Mouse (Mus musculus) neural tube, embryonic 11.5 days (tissue): ENCODE data around the gene Pde10a. TPM values are rescaled to one million over a fixed set of nuclear protein-coding genes. Genes with fewer than 3 reads are reported as not detected.

Source experiments
- ATAC-seq: fragments of 200-750 bp; cut with Nextera tagmentation; 2 replicates; pipeline ENCODE4 v1.8.0; 2017; ENCODE audit warnings: moderate number of reproducible peaks, mild to moderate bottlenecking, moderate TSS enrichment, moderate library complexity; ENCODE audit not compliant: insufficient read depth, low FRiP score, low TSS enrichment
- DNase-seq: peaks from one replicate; pipeline ENCODE4 v3.0.0-alpha.2; 2015; ENCODE audit warnings: low spot score
- H3K27ac ChIP-seq: fragments of 300-500 bp; sonication (generic); 2 replicates; pipeline ENCODE4 v1.5.1; 2014; ENCODE audit warnings: low read depth, mild to moderate bottlenecking, low read length
- H3K27me3 ChIP-seq: fragments of 300-500 bp; sonication (generic); 2 replicates; pipeline ENCODE4 v1.6.1; 2014; ENCODE audit warnings: mild to moderate bottlenecking, low read length, mixed read lengths; ENCODE audit not compliant: control insufficient read depth, insufficient read depth
- H3K36me3 ChIP-seq: fragments of 300-500 bp; sonication (generic); 2 replicates; pipeline ENCODE4 v1.6.1; 2014; ENCODE audit warnings: mild to moderate bottlenecking, low read length, moderate library complexity, mixed read lengths; ENCODE audit not compliant: control insufficient read depth, insufficient read depth
- H3K4me1 ChIP-seq: fragments of 300-500 bp; sonication (generic); 2 replicates; pipeline ENCODE4 v1.6.1; 2014; ENCODE audit warnings: low read length, mixed read lengths; ENCODE audit not compliant: control insufficient read depth, insufficient read depth
- H3K4me2 ChIP-seq: fragments of 300-500 bp; sonication (generic); 2 replicates; pipeline ENCODE4 v1.6.1; 2014; ENCODE audit warnings: low read depth, mild to moderate bottlenecking, moderate library complexity
- H3K4me3 ChIP-seq: fragments of 300-500 bp; sonication (generic); 2 replicates; pipeline ENCODE4 v1.5.1; 2014; ENCODE audit warnings: low read depth, low read length
- H3K9ac ChIP-seq: fragments of 300-500 bp; sonication (generic); 2 replicates; pipeline ENCODE4 v1.6.1; 2014; ENCODE audit warnings: mild to moderate bottlenecking, low read length
- H3K9me3 ChIP-seq: fragments of 300-500 bp; sonication (generic); 2 replicates; pipeline ENCODE4 v1.6.1; 2016; ENCODE audit warnings: low read length; ENCODE audit not compliant: control insufficient read depth
- WGBS: fragments of 180-500 bp; shearing (Covaris S2); extraction: QIAGEN DNeasy Blood & Tissue Kit; methylation state at CpG from one replicate; pipeline ENCODE4 v1.1.7; 2014; 5-methylcytosine and 5-hydroxymethylcytosine counted together
- polyA plus RNA-seq: library from polyadenylated mRNA; unstranded; fragments of >200 nt; fragmentation: Nextera tagmentation; extraction: Ambion mirVana; gene quantifications from 2 replicates; pipeline ENCODE4 v1.2.1, GENCODE M21; 2014

The Pde10a gene
- polyA plus RNA-seq, 1 experiment from 2014 or later, result 5.9 TPM

DNA sequence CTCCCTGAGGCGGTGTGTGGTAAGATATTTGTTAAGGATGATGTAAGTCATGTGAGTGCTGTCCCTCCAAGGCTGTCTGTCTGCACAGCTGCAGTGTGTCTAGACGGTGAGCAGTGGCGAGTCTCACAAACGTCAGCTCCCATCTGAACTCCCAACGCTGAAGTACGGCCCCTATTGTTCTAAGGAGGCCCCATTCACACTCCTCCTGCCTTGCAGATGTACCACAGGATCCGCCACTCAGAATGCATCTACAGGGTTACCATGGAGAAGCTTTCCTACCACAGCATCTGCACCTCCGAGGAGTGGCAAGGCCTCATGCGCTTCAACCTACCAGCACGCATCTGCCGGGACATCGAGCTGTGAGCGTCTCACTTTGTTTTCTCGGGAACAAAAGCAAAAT is 436.5 kb downstream of the Pde10a start:
- H3K36me3 ChIP-seq, result no peaks in the 10 kb centered on the region
- H3K4me3 ChIP-seq, result no peak overlapping the region
- H3K9ac ChIP-seq, result no peak overlapping the region
- DNase-seq, result peak; percentile 28
- ATAC-seq, result no peak; the same call in 1 of the 2 replicates
- 0 out of 2 replicates have a peak, but pooled peaks cover 5% of the 10 kb centered on the region for H3K4me1 ChIP-seq
- no peak overlapping the region for H3K4me2 ChIP-seq
- H3K9me3 ChIP-seq, result no peaks in the 10 kb centered on the region
- H3K27me3 ChIP-seq, result no peaks in the 10 kb centered on the region
- 42% methylated on average over 14 of the region's 14 CpGs for WGBS
- H3K27ac ChIP-seq, result no peak overlapping the region

DNA sequence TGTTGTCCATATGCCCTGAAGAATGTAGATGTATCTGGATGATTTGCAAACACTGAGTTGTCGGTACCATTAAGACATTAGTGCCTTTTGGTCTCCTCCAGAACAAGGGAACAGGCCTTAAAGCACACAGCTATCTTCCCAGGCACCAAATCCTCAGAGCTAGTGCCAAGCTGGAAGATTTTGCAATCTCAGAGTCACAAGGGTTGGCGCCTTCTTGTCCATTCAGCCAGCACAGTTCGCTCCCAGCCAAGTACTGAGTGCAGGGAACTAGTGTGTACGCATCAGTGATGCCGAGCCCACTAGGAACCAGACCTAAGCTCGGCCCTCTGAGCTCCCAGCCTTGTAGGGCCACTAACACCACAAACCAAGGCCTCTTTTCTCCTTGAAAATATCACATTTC is 440.0 kb downstream of the Pde10a start:
- ATAC-seq (no peak), DNase-seq (no peak)
- H3K9me3 ChIP-seq, result no peaks in the 10 kb centered on the region
- 90% methylated on average over 6 of the region's 6 CpGs for WGBS
- no peak overlapping the region for H3K9ac ChIP-seq
- no peak overlapping the region for H3K4me3 ChIP-seq
- no peak overlapping the region for H3K27ac ChIP-seq
- no peaks in the 10 kb centered on the region for H3K27me3 ChIP-seq
- H3K36me3 ChIP-seq, result no peaks in the 10 kb centered on the region; the same call in 1 of the 2 replicates
- no peak overlapping the region for H3K4me2 ChIP-seq
- 0 out of 2 replicates have a peak, but pooled peaks cover 5% of the 10 kb centered on the region for H3K4me1 ChIP-seq

DNA sequence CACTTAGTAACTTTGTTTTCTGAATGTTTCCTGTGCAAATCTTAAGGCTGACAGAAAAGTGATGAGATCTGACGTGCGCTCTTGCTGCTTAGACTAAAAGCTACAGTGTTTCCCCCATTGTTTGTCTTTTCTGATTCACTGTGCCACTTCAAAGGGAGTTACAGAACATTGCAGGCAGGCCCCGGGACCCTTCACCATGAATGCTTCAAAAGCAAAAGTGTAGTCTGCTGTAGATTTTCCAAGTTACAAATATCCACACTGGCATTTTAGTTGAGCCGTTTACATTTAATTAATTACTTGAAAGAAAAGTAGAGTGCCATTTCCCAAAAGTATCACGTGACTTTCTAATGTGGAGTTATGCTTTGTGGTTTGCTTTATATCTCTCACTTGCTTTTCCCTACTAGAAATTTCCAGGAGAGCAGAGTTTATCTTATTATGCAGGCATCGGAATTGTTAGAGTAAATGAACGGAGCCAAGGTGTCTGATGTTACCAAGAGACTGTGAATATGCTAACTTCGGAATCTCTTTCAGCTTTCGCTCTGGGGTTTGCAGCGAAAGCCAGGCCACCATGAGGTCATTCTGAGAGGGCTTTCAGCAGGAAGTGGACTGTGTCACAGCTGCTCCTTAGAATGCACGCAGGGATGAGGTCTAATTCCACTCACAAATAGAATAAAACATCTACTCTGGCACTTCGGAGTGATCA is 447.1 kb downstream of the Pde10a start:
- no peak for DNase-seq
- no peak for ATAC-seq
- Histone ChIP-seq H3K9ac (no peak overlapping the region), H3K4me3 (no peak overlapping the region), H3K27me3 (no peaks in the 10 kb centered on the region), H3K4me2 (no peak overlapping the region), H3K36me3 (no peaks in the 10 kb centered on the region; the same call in 1 of the 2 replicates), H3K9me3 (no peaks in the 10 kb centered on the region), H3K4me1 (peaks cover 17% of the 10 kb centered on the region), H3K27ac (no peak overlapping the region)
- 31% methylated on average over 12 of the region's 12 CpGs for WGBS

GRCm38 (mm10) chr17:8973331-8973730 is 448.2 kb downstream of the Pde10a start:
- WGBS, result 69% methylated on average over 5 of the region's 5 CpGs
- H3K36me3 ChIP-seq, result no peaks in the 10 kb centered on the region
- H3K4me3 ChIP-seq, result no peak overlapping the region
- H3K4me2 ChIP-seq, result no peak overlapping the region
- no peak overlapping the region for H3K9ac ChIP-seq
- H3K27me3 ChIP-seq, result no peaks in the 10 kb centered on the region
- no peak for DNase-seq
- H3K27ac ChIP-seq, result no peak overlapping the region
- no peaks in the 10 kb centered on the region for H3K9me3 ChIP-seq
- peaks cover 17% of the 10 kb centered on the region for H3K4me1 ChIP-seq
- no peak for ATAC-seq

DNA sequence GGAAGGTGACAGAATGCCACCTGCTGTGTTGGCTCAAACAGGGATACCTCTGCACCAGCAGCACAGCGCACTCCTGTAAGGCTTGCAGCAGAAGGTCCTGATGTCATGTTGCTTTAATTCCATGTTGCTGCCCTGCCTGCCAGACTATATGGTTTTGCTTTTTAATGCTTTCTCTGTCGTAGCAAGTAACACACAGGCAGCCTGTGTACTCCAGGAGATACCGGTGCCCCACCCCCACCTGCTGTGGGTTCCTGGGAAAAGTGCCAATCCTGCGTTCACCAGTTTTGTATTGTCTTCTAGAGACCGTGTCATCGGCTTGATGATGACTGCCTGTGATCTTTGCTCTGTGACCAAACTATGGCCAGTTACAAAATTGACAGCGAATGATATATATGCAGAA is 449.3 kb downstream of the Pde10a start:
- ATAC-seq (no peak), DNase-seq (no peak)
- Histone ChIP-seq H3K9ac (no peak overlapping the region), H3K27me3 (no peaks in the 10 kb centered on the region), H3K4me1 (peaks cover 17% of the 10 kb centered on the region), H3K4me2 (no peak overlapping the region), H3K36me3 (no peaks in the 10 kb centered on the region), H3K27ac (no peak overlapping the region), H3K9me3 (no peaks in the 10 kb centered on the region), H3K4me3 (no peak overlapping the region)
- 72% methylated on average over 7 of the region's 7 CpGs for WGBS

- H3K27me3 ChIP-seq, result no peaks in the 10 kb centered on the region
- ATAC-seq (no peak), DNase-seq (no peak)
- H3K9me3 ChIP-seq, result no peaks in the 10 kb centered on the region
- WGBS, result 42% methylated on average over 6 of the region's 6 CpGs
- no peaks in the 10 kb centered on the region for H3K36me3 ChIP-seq
- H3K4me2 ChIP-seq, result no peak overlapping the region
- no peak overlapping the region for H3K4me3 ChIP-seq
- 0 out of 2 replicates have a peak overlapping the region, but pooled peaks have one; percentile 8 for H3K27ac ChIP-seq
- peaks cover 17% of the 10 kb centered on the region for H3K4me1 ChIP-seq
- H3K9ac ChIP-seq, result no peak overlapping the region
These were observed 449.7 kb downstream of the Pde10a start for GRCm38 (mm10) chr17:8974823-8975397.

- Histone ChIP-seq H3K36me3 (no peaks in the 10 kb centered on the region; the same call in 1 of the 2 replicates), H3K27me3 (no peaks in the 10 kb centered on the region), H3K9me3 (no peaks in the 10 kb centered on the region), H3K9ac (no peak overlapping the region), H3K4me2 (no peak overlapping the region), H3K4me3 (no peak overlapping the region), H3K4me1 (peaks cover 17% of the 10 kb centered on the region), H3K27ac (no peak overlapping the region)
- DNase-seq, result no peak
- ATAC-seq, result no peak
- 89% methylated on average over 6 of the region's 6 CpGs for WGBS
These were observed 451.6 kb downstream of the Pde10a start for GRCm38 (mm10) chr17:8976745-8977144.

DNA sequence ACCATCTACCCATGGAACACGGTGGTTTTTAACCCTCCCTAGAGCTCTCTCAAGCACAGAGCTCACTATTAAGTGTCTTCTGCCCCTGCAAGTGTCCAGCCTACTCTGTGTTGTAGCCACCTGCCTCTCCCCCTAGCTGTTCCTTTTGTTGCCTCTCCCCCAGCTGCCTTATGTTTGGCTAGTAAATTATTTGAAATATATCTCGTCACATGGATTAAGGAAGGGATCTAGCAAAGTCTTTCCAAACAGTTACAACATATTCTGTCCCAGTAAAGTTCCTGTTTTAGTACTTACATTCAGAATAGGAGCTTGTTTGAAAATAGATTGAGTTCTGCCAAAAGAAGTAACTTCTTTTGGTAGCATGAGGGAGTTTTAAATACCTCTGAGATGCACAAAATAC is 452.1 kb downstream of the Pde10a start:
- no peaks in the 10 kb centered on the region for H3K9me3 ChIP-seq
- no peaks in the 10 kb centered on the region; the same call in 1 of the 2 replicates for H3K36me3 ChIP-seq
- ATAC-seq, result no peak
- no peak overlapping the region for H3K4me3 ChIP-seq
- H3K27ac ChIP-seq, result no peak overlapping the region
- H3K27me3 ChIP-seq, result no peaks in the 10 kb centered on the region
- no peak overlapping the region for H3K9ac ChIP-seq
- peaks cover 17% of the 10 kb centered on the region for H3K4me1 ChIP-seq
- WGBS, result 70% methylated on average over 2 of the region's 2 CpGs
- no peak overlapping the region for H3K4me2 ChIP-seq
- DNase-seq, result no peak

DNA sequence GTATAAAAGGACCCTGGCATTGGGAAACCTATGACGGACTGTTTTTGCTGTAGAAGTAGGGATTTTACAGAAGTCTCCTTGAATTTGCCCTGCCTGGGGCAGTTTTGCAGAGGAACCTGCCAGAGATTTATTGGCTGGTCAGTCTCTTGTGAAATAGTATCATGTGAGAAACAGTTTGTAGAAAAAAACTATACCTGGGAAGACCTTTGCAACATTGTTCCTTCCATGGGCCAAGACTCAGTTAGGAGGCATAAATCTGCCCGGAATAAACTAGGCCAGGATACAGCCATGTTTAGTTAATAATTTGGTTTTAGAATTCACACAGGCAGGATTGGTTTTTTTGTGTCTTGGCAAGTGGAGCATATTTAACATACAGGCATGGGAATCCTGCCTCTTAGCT is 458.4 kb downstream of the Pde10a start:
- Histone ChIP-seq H3K36me3 (no peaks in the 10 kb centered on the region; the same call in 1 of the 2 replicates), H3K4me3 (no peak overlapping the region), H3K4me1 (no peaks in the 10 kb centered on the region), H3K9ac (no peak overlapping the region), H3K4me2 (no peak overlapping the region), H3K9me3 (no peaks in the 10 kb centered on the region), H3K27me3 (no peaks in the 10 kb centered on the region), H3K27ac (no peak overlapping the region)
- no peak for DNase-seq
- 93% methylated on average over 2 of the region's 2 CpGs for WGBS
- no peak for ATAC-seq
